Mouse (Mus musculus): ENCODE measurements around the gene Ctnna3.

The Ctnna3 gene

DNA sequence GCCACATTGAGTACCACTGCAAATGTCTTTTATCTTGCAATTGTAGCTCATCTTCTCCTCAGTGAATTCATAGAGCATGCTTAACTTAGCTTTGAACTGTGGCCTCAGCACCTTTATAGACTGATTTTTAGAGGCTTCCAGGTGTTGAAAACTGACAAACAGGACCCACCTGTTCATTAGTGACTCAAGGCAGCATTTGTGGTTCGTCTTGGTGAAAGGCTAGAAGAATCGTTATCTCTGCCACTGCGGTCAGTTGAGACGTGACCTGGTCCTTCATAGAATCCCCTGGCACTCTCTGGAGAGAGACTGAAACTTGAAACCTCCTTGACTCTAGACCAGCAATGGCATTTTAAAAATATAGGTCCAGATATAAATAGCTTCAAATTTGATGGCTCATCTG is 96.1 kb downstream of the Ctnna3 start:
- DNase-seq (ENCODE audit: low spot score) = no peak

DNA sequence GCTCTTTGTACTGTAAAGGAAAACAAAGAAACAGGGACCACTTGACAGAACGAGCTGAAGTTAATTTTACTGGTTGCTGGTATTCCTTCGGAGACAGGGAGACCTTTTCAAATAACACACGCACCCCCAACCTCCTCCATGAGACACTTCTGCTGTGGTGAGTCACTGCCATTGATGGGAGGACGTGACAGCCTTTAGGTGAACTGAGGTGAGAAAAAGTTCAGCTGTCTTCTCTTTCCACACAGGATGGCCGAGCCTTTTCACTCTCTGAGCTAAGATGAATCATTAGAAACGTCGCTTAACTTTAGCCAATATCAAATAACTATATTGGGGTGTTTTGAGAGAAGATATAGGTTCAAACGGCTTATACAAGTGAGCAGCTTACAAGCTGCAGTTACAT is 102.5 kb downstream of the Ctnna3 start:
- DNase-seq (ENCODE audit: low spot score) = no peak

DNA sequence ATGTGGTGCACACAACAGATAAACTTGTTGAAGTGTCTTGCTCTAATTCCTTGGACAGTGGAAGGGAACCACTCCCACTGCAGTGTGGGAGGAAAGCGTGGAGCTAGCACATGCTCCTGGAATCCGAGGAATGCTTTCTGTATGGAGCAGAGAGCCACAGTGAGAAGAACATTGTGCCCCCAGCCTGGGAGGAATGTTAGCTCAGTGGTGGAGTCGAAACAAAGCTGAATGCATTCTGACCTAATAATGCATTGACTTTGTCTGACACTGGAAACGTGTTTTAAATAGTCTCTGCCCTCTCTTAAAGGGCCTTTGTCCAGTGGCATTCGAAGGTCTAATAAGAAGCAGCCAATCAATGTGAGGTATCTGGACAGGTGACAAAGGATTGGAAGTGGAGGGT is 111.9 kb downstream of the Ctnna3 start:
- DNase-seq (ENCODE audit: low spot score) = no peak

DNA sequence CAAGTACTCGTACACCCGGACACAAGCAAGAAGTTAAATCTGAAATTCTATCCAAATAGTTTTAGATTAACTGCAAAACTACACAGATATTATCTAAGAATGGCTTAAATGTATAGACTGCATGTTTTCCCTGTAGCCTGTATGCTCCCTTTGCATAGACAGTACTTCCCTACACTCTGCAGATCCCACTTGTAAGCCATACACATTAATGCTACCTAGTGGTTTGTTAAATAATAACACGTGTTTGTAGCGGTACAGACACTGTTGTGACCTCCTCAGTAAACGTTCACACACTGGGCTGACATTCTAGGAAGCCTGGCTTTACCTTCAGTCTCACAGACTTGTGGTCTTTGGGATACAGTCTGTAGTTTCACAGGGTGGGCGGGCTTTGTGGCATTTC is 112.6 kb downstream of the Ctnna3 start:
- no peak for DNase-seq (ENCODE audit: low spot score)

DNA sequence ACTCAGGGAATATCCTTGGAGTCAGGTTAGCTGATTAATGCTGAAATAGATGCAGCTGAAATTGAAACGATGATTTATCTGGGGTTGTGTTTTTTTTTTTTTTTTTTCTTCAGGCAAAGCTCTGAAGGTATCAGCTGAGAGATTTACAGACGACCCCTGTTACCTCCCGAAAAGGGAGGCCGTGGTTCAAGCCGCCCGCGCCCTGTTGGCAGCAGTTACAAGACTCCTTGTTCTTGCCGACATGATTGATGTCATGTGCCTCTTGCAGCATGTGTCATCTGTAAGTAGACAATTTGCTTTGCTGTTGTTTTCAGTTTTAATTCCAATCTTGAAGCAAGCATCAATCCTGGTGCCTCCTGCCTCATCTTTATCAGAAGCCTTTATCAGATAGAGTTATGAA is 136.8 kb downstream of the Ctnna3 start:
- DNase-seq (ENCODE audit: low spot score) = no peak

DNA sequence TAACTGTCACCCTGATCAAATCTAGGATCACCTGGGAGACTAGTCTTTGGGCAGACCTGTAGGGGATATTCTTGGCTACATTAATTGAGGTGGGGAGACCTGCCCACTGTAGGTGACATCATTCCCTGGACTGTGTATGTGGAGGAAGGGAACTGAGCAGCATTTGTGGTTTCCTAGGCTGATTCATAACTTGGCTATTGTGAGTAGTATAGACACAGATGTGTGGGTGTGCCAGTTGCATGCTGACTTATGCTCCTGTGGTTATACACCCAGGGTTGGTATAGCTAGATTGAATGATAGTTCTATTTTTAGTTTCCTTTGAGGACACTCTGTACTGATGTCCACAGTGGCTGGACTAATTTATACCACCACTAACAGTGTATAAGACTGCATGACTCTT is 141.7 kb downstream of the Ctnna3 start:
- no peak for DNase-seq (ENCODE audit: low spot score)

DNA sequence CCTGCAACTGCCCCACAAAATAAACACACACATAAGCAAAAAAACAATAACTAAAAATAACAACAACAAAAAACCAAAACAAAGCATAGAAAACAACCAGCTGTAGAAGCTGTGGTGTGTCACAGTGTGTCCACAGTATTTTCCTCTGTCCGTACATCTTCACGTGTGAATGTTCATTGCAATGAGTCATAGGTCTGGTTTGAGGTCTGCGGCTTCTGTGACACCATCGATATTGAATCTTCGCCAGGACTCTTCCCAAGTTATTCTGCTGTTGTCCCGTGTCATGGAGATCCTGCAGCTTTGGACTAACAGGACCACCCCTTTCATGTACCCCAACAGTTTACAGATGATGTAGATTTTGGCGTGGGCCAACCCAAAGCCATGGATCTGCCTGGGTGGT is 143.0 kb downstream of the Ctnna3 start:
- DNase-seq (ENCODE audit: low spot score) = no peak

DNA sequence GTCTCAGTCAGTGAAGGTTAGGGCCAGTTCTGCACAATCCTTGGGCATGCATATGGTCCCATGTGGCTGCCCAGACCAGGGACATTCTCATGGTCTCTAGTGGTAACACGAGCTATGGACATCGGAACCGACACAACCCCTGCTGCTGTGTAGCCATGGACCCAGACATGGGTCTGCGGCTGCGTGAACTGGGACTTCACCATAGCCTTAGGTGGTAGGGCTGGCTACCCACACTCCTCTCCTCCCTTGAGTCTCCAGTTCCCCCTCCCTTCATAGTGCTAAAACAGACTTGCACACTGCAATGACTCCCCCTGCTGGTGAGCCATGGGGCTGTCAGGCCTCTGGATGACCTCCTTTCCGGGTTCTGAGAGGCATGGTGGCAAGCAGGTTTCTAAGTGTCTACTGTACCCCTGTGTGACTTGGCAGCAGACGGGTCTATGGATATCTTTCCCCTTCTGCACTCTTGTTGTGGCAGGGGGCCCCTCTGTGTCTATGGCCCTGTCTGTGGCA is 144.3 kb downstream of the Ctnna3 start:
- DNase-seq (ENCODE audit: low spot score) = no peak

DNA sequence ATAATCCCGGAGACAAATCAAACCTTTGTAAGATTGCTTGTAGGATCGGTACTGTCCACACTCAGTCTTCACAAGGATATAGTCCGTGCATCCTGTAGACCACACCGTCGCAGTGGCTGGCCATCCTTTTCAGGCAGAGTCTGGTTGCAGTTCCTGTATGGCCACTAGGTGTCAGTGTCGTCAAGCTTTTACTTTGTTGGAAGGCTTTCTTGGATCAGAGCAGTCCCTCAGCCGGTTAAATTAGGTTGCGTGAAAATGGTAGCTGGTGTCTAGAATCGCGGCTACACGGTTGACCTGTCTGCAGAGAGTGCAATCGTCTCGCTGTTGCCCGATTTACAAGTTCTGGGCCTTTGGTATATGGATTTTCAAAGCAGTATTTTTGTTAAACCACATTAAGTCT is 152.7 kb downstream of the Ctnna3 start:
- peak; percentile 14 for DNase-seq (ENCODE audit: low spot score)

DNA sequence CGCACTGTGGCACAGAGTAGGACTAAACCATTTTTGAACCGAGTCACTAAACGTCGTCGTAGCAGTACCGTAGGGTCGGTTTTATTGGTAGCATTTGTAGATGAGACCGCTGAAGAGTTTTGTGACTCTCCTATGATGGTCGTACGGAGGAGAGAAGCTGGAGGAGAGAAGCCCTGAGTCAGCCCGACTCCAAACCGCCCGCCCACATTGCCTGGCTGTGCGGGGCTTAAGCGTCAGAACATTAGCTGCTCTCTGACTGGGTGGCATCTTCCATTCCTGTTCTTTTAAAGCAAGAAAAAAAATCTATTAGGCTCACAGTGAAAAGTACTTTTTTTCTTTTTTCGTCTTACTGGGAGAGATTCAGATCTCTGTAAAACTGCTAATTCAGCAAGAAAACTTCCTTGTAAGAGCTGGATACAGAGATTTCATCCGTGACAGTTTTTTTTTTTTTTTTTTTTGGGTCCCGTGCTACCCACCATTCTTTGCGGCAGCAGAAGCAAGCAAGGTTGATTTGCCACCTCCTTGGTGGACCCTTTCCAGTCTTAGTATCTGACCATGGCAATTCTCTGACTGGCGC is 154.0 kb downstream of the Ctnna3 start:
- DNase-seq (ENCODE audit: low spot score) = no peak

DNA sequence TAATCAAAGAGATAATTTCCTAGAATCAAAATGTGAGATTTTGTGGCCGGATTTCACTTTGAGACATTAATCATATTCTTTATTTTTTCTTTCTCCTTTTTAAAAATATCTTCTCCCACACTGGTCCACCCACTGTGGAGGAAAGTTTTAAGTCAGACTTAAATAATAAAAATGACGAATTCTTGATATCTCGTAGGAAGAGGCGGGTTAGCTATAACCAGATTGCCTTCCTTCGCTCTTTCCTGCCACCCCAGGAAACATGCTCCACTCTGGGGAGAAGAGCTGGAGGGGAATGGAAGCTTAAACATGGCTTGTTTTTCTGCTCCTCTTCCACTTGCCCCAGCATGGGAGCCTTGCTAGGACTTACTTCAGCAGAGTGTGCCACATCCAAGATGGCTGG is 169.5 kb downstream of the Ctnna3 start:
- no peak for DNase-seq (ENCODE audit: low spot score)

DNA sequence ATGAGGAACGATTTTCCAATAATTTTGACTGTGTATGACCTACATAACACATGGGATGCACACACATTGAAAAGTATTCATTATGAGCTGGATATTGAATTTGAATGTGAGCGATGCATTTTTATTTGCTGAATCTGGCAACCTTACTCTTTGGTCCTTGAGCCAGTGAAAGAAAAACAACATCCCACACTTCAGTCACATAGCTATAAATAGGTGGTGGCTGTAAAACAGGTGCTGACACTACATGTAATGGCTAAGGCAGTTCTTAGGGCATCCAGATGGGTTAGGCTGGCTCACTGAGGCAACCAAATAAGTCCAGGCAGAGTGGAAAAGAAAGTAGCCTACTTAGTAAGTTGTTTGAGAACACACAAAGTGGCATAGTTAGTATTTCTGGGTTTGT is 171.3 kb downstream of the Ctnna3 start:
- DNase-seq (ENCODE audit: low spot score) = no peak

DNA sequence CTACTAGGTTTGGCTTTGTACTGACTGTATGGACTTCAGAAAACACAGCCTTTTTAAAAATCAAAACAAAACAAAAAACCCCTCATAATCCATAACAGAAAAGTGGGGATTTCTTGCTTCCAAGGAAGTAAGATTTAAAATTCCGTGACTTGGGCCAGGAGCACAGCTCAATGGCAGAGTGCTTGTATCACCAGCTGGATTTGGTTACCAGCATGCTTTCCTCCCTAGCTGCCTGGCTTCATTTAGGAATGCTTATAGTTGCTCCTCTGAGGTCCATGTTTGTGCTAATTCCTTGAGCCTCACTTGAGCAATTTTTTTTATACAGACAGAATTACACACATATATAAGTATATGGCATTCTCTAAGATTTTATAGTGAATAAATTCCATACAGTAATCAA is 198.6 kb downstream of the Ctnna3 start:
- DNase-seq (ENCODE audit: low spot score) = no peak

DNA sequence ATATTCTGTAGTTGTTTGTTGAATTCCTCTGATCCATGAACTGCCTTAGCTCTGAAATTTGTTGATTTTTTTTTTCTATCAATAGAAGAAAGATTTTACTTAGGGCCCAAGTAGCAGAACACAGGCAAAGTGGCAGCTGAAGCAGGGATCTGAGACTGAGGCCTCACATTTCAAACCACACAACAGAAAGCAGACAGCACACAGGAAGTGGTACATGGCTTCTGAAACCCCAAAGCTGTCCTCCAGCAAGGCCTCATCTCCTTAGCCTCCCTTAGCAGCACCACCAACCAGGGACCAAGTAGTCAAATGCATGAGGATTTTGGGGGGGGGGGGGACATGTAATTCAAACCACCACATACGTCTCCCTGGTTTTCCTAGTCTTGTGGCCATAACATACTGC is 204.0 kb downstream of the Ctnna3 start:
- DNase-seq (ENCODE audit: low spot score) = no peak

DNA sequence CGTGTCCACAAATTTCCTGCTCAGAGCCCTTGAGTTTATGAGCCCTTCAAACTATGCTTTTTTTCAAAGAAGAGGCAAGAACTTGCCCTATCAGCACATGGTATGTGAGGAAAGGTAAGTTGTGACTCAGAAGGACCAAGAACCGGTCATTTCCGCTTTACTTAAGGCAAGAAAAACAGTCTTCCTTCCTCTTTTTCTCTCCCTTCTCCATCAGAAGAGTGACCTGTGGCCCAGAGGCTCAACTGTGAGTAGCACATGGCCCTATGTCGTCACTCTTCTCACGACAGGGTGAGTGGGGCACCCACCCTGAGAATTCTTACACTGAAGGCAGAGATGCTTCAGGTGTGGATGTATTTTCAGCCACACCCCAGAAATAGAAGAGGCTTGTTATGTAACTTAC is 208.1 kb downstream of the Ctnna3 start:
- DNase-seq (ENCODE audit: low spot score) = no peak

DNA sequence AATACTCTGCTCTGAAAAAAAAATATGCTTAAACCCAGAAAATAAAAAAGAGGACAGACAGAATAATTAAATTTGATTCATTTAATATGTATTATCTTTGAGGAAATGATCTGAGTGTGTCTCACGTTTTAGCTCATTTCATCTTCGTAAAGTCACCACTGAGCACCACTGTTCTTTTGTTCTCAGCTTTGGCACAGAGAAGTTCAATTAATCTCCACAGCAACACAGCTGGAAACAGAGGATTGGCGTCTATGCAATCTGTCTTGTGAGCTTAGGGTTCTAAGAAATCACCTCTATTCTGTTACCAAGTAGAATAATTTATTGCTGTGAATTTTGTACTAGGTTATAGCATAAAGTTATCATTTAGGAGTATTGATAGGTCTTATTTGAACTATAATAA is 217.4 kb downstream of the Ctnna3 start:
- DNase-seq (ENCODE audit: low spot score) = no peak

DNA sequence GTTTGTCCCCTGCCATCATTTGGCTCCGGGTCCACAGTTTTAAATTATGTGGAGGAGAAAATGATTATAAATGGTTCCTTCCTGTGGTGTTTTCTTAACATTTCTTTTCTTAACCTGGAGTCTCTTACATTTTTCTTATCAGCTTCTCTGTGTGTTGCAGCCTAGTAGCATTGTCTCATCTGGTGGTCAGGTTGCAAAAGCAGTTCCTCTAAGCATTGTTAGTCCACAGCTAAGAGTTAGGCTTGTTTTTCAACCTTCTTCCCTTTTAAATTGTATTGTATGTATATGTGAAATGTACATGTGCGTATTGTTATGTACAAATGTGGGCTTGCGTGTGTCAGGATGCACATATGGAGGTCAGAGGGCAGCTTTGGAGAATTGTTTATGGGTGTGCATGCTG is 220.4 kb downstream of the Ctnna3 start:
- DNase-seq (ENCODE audit: low spot score) = no peak

DNA sequence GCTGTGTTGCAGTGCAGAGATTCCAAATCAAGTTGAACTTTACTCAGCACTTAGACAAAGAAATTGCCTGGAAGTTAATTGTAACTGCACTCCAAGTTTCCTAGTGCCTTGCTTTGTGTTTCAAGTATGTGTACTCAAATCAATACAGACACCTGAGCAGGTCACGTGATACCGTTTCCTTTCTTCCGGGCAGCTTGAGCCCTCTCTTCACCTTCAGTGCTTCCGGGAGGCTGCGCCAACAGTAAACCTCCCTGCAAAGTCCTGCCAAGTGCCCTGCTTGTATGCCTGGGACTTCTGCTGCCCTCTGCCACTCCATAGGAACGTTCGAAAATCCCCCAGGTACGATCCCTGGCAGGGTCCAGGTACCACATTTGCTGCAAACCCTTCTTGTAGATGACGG is 223.0 kb downstream of the Ctnna3 start:
- no peak for DNase-seq (ENCODE audit: low spot score)

DNA sequence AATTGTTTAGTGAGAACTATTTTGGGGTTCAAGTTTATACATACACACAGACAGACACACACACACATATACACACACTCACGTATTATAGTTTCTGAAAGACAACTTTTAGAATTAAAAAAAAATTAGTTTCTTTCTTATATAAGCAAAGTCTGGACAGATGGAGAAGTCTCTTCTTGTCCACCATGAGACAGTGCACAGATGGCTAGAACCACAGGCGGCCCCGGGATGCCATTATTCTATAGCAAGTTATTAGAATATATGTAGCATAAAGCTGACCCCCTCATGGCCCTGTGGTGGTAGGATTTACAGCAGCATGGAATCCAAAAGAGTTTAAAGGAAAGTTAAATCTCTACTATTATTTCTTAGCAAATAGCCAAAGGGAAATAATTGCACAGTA is 223.7 kb downstream of the Ctnna3 start:
- DNase-seq (ENCODE audit: low spot score) = no peak

DNA sequence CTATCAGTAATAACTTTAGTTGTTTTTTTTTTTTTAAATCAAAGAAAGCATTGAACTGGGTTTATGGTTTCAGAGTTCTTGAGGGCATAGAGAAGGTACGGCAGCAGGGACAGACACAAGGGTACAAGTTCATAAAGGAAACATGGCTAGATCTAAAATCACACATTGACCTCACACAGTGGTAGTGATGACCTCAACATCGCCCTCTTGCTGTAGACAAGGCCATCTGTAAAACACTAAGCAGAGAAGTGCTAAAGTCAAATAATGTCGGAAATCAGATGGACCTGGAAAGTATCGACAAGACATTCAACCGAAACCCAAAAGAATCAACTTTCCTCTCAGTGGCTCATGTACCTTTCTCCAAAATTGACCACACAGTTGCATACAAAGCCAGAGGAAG is 224.7 kb downstream of the Ctnna3 start:
- DNase-seq (ENCODE audit: low spot score) = no peak

DNA sequence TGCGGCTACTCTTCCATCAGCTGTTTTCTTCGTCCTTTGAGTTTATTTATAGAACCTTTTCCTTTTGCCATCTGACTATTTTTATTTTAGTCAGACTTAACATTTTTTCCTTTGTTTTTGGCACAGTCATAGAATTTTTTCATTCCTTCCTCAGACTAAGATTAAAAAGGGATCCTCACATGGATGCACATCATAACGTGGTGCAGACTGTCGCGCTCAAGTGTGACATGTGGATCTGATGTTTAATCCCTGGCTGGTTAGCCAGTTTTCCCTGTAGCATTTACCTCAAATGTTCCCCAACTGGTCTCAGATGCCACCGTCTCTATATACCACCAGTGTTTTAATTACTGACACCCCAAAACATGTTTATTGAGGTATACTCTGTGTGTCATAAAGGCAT is 246.4 kb downstream of the Ctnna3 start:
- no peak for DNase-seq (ENCODE audit: low spot score)

DNA sequence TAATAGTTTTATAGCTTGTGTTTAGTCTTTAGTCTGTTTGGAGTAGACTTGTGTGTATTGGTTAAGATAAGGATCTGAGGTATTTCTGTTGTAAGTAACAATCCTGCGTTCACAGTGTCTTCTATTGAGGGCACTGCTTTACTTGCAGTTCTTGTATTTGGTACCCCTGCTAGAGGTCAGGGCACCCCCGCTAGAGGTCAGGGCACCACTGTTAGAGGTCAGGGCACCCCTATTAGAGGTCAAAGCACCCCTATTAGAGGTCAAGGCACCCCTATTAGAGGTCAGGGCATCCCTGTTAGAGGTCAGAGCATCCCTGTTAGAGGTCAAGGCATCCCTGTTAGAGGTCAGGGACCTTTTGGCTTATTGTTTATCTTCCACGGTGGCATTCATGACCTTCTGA is 259.3 kb downstream of the Ctnna3 start:
- DNase-seq (ENCODE audit: low spot score) = no peak

DNA sequence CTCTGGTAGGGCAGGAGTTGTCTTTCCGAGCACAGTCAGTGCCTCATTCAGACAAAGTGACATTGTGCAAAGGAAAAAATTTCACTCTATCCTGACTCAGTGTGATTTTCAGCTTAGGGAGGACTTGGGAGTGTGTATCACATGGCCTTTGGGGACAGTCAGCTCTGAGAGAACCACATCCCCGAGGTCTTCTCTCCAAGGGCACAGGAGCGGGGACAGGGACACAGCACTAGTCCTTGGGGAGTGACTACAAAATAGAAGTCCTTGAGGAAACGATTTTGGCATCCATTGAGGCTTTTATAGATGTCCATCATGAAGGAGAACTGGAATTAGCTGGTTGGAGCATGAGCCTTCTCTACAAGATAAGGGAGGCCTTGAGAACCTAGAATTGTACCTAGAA is 259.8 kb downstream of the Ctnna3 start:
- no peak for DNase-seq (ENCODE audit: low spot score)

DNA sequence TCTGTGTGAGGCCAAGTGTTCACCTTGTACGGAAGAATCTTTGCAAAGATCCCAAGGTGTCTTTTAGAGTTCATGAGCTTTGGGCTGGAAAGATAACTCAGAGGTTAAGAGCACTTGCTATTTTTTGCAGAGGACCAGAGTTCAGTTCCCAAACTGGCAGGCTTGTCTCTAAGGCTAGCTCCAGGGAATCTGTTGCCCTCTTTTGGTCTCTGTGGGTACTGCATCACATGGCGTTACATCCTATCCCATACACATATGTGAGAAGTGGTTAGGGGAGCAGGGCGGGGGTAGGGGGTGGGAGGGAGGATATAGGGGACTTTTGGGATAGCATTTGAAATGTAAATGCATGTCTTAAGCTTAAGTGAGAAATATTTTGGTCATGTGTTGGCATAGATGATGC is 262.1 kb downstream of the Ctnna3 start:
- DNase-seq (ENCODE audit: low spot score) = no peak

DNA sequence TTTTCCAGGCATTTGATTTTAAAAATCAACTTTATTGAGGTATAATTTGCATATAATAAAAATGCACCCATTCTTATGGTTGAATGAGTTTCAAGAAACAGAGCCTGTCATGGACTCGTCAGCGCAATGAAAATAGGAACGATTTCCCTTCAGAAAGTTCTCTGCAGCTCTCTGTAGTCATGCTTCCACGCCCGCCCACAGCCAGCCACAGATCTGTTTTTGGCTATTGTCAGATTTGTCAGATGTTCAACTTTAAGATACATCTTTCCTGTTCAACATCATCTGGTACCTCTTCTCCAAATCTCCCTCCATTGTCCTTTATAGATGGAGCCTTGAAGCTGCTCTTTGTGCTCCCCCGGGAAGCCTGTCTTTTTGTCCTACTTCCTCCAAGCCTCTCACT is 280.3 kb downstream of the Ctnna3 start:
- DNase-seq (ENCODE audit: low spot score) = no peak
